Mouse (Mus musculus): ENCODE data around the gene Meltf. TPM values are rescaled to one million over a fixed set of nuclear protein-coding genes. Genes with fewer than 3 reads are reported as not detected.
"Not testable (repeated sequence)": the region's sequence is repeated elsewhere in the genome, so short reads cannot be mapped to it uniquely, and the experiment has no call there.

Gene Meltf
- polyA plus RNA-seq, 1 experiment from 2014 or later = 0.17 TPM

DNA sequence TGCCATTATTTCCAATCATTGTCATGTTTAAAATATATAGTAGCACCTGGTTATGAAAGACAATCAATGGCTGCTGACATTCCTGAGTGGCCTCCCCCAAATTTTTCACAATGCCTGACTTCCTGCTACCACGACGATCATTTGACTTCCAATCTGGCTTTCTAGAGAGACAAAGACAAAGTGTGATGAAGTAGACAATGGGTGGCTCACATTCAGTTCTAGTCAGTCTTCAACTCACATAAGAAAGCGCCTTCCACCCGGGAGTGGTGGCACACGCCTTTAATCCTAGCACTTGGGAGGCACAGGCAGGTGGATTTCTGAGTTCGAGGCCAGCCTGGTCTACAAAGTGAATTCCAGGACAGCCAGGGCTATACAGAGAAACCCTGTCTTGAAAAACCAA lies 67.4 kb downstream of the Meltf start:
- not testable (repeated sequence) for DNase-seq; H3K9ac ChIP-seq (replicated peaks; ENCODE audit: low read length); H3K27ac ChIP-seq (replicated peaks; ENCODE audit: low read depth, low read length); H3K27me3 ChIP-seq (ENCODE audit: control insufficient read depth, insufficient read depth, low read length); H3K36me3 ChIP-seq (ENCODE audit: control insufficient read depth, insufficient read depth, low read length); H3K4me3 ChIP-seq (replicated peaks; ENCODE audit: low read depth, low read length); H3K9me3 ChIP-seq (ENCODE audit: control insufficient read depth, low read length); ATAC-seq (ENCODE audit: low FRiP score, low TSS enrichment)
- Histone ChIP-seq H3K4me2 (ENCODE audit: low read length) (0 out of 2 replicates have a peak overlapping the region, but pooled peaks have one; percentile 92), H3K4me1 (ENCODE audit: control insufficient read depth, insufficient read depth, low read length) (peaks cover 24% of the 10 kb centered on the region)
- 88% methylated on average over 6 of the region's 6 CpGs for WGBS

DNA sequence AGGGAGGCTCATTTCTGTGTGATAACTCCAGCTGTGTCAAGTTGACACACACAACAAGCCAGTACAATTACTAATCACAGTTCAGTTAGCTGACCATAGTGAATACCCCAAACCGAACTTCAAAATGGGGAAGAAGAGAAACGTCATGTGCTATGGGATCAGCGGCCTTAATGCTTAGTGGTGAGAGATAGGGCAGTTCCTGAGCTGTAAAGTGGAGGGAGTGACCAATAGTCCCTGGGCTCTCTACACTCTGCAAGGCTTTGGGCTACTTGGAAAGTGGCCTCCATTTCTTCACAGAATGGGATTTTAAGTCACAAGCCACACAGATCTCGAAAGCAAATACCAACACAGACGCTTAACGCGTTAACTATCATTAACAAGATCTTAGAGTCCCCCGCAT lies 68.7 kb downstream of the Meltf start:
- H3K9ac ChIP-seq (replicated peaks; ENCODE audit: low read length) = peak overlapping the region; percentile 90
- peaks cover 13% of the 10 kb centered on the region for H3K36me3 ChIP-seq (ENCODE audit: control insufficient read depth, insufficient read depth, low read length)
- H3K4me1 ChIP-seq (ENCODE audit: control insufficient read depth, insufficient read depth, low read length) = peaks cover 24% of the 10 kb centered on the region
- peak overlapping the region; percentile 92 for H3K4me2 ChIP-seq (ENCODE audit: low read length)
- no peaks in the 10 kb centered on the region for H3K9me3 ChIP-seq (ENCODE audit: control insufficient read depth, low read length)
- no peak for DNase-seq
- H3K27ac ChIP-seq (replicated peaks; ENCODE audit: low read depth, low read length) = peak overlapping the region; percentile 89; the same call in 1 of the 2 replicates
- H3K4me3 ChIP-seq (replicated peaks; ENCODE audit: low read depth, low read length) = peak overlapping the region; percentile 95
- no peaks in the 10 kb centered on the region for H3K27me3 ChIP-seq (ENCODE audit: control insufficient read depth, insufficient read depth, low read length)
- 40% methylated on average over 8 of the region's 8 CpGs for WGBS
- no peak for ATAC-seq (ENCODE audit: low FRiP score, low TSS enrichment)

DNA sequence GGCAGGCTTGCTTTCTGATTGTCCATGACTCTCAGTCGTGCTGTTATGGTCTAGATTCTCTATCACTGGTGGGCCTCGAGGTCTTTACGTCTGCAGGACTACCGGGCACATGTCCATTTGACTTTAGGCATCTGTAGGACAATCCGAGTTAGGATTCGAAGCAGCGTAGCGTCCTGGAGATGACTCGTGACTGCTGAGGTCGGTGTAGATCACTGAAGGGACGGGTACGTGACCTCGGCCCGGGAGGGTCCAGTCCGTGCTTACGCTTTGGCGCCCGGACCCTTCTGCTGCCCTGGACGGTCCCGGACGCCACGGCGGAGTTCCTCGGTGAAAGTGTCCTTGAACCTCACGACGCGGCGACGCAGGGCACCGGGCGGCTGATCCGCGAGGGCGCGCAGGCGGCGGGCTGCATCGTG lies 69.3 kb downstream of the Meltf start:
- Histone ChIP-seq H3K4me2 (ENCODE audit: low read length) (peak overlapping the region; percentile 92), H3K36me3 (ENCODE audit: control insufficient read depth, insufficient read depth, low read length) (peaks cover 15% of the 10 kb centered on the region), H3K9me3 (ENCODE audit: control insufficient read depth, low read length) (no peaks in the 10 kb centered on the region), H3K27ac (replicated peaks; ENCODE audit: low read depth, low read length) (peak overlapping the region; percentile 89), H3K4me1 (ENCODE audit: control insufficient read depth, insufficient read depth, low read length) (peaks cover 24% of the 10 kb centered on the region), H3K4me3 (replicated peaks; ENCODE audit: low read depth, low read length) (peak overlapping the region; percentile 95), H3K27me3 (ENCODE audit: control insufficient read depth, insufficient read depth, low read length) (no peaks in the 10 kb centered on the region), H3K9ac (replicated peaks; ENCODE audit: low read length) (peak overlapping the region; percentile 90)
- no peak for DNase-seq
- whole genome bisulfite sequencing = under 1% methylated on average over 38 of the region's 38 CpGs
- peak; percentile 63; the same call in 1 of the 2 replicates for ATAC-seq (ENCODE audit: low FRiP score, low TSS enrichment)

GRCm38 (mm10) chr16:31948345-31948774 lies 69.8 kb downstream of the Meltf start, which contains the start of the genes 0610012G03Rik and Ncbp2:
TSS of gene 0610012G03Rik (minus strand) at chr16:31948494.
TSS of gene Ncbp2 (plus strand) at chr16:31948513.
- no peaks in the 10 kb centered on the region for H3K9me3 ChIP-seq (ENCODE audit: control insufficient read depth, low read length)
- WGBS = under 1% methylated on average over 55 of the region's 55 CpGs
- H3K27ac ChIP-seq (replicated peaks; ENCODE audit: low read depth, low read length) = peak within 1 kb of the TSS; percentile 89
- H3K4me3 ChIP-seq (replicated peaks; ENCODE audit: low read depth, low read length) = peak within 1 kb of the TSS; percentile 95
- H3K36me3 ChIP-seq (ENCODE audit: control insufficient read depth, insufficient read depth, low read length) = peaks cover 15% of the 10 kb centered on the region
- H3K27me3 ChIP-seq (ENCODE audit: control insufficient read depth, insufficient read depth, low read length) = no peaks in the 10 kb centered on the region
- H3K4me1 ChIP-seq (ENCODE audit: control insufficient read depth, insufficient read depth, low read length) = peaks cover 24% of the 10 kb centered on the region
- peak; percentile 91 for ATAC-seq (ENCODE audit: low FRiP score, low TSS enrichment)
- H3K9ac ChIP-seq (replicated peaks; ENCODE audit: low read length) = peak within 1 kb of the TSS; percentile 90
- peak within 1 kb of the TSS; percentile 92 for H3K4me2 ChIP-seq (ENCODE audit: low read length)
- DNase-seq = peak; percentile 99

Other genes starting within 250 kb of the Meltf start
- gene Dlg1, start 215.4 kb upstream of the Meltf start, polyA plus RNA-seq (2014; fragmentation: Nextera tagmentation; extraction: Ambion mirVana) = 9.8 and 13.2 TPM in 2 replicates
- gene Pigz, start 55.0 kb downstream of the Meltf start, polyA plus RNA-seq (2014; fragmentation: Nextera tagmentation; extraction: Ambion mirVana) = 2.0 and 3.1 TPM in 2 replicates
- 115 and 132 TPM in 2 replicates for gene 0610012G03Rik, start 69.7 kb downstream of the Meltf start, polyA plus RNA-seq (2014; fragmentation: Nextera tagmentation; extraction: Ambion mirVana)
- gene Ncbp2, start 69.7 kb downstream of the Meltf start, polyA plus RNA-seq (2014; fragmentation: Nextera tagmentation; extraction: Ambion mirVana) = 99.9 and 104 TPM in 2 replicates
- gene Senp5, start 124.5 kb downstream of the Meltf start, polyA plus RNA-seq (2014; fragmentation: Nextera tagmentation; extraction: Ambion mirVana) = 11.8 and 12.1 TPM in 2 replicates
- 38.7 and 47.2 TPM in 2 replicates for gene Pak2, start 200.5 kb downstream of the Meltf start, polyA plus RNA-seq (2014; fragmentation: Nextera tagmentation; extraction: Ambion mirVana)
- gene Pigx, start 220.9 kb downstream of the Meltf start, polyA plus RNA-seq (2014; fragmentation: Nextera tagmentation; extraction: Ambion mirVana) = 119 and 125 TPM in 2 replicates
- 47.5 and 50.9 TPM in 2 replicates for gene Cep19, start 221.0 kb downstream of the Meltf start, polyA plus RNA-seq (2014; fragmentation: Nextera tagmentation; extraction: Ambion mirVana)

All from midbrain, embryonic 14.5 days (tissue).